Mouse (Mus musculus) hindbrain, postnatal 0 days (tissue): ENCODE results near the gene Tmem81. TPM values are rescaled to one million over a fixed set of nuclear protein-coding genes. Genes with fewer than 3 reads are reported as not detected.
"Not testable (repeated sequence)": the region's sequence is repeated elsewhere in the genome, so short reads cannot be mapped to it uniquely, and the experiment has no call there.

ENCODE experiments used
- ATAC-seq: fragments of 200-750 bp; cut with Nextera tagmentation; 2 replicates; pipeline ENCODE4 v1.8.0; 2017; ENCODE audit warnings: mild to moderate bottlenecking, moderate TSS enrichment, moderate library complexity
- DNase-seq: peaks from one replicate; pipeline ENCODE4 v3.0.0-alpha.2; 2015; ENCODE audit warnings: low spot score
- H3K27ac ChIP-seq: fragments of 300-500 bp; sonication (generic); 2 replicates; pipeline ENCODE4 v1.5.1; 2014; ENCODE audit warnings: mild to moderate bottlenecking
- H3K27me3 ChIP-seq: fragments of 300-500 bp; sonication (generic); 2 replicates; pipeline ENCODE4 v1.6.1; 2014; ENCODE audit warnings: low read length, mixed read lengths; ENCODE audit not compliant: insufficient read depth
- H3K36me3 ChIP-seq: fragments of 300-500 bp; sonication (generic); 2 replicates; pipeline ENCODE4 v1.6.1; 2014; ENCODE audit warnings: low read length, mixed read lengths; ENCODE audit not compliant: insufficient read depth
- H3K4me1 ChIP-seq: fragments of 300-500 bp; sonication (generic); 2 replicates; pipeline ENCODE4 v1.6.1; 2014; ENCODE audit warnings: antibody characterized with exemption, low read length, mixed read lengths; ENCODE audit not compliant: insufficient read depth
- H3K4me2 ChIP-seq: fragments of 300-500 bp; sonication (generic); 2 replicates; pipeline ENCODE4 v1.6.1; 2014; ENCODE audit warnings: low read depth, mild to moderate bottlenecking, low read length, moderate library complexity, mixed read lengths
- H3K4me3 ChIP-seq: fragments of 300-500 bp; sonication (generic); 2 replicates; pipeline ENCODE4 v1.5.1; 2014; ENCODE audit warnings: low read length
- H3K9ac ChIP-seq: fragments of 300-500 bp; sonication (generic); replicated peaks from 2 replicates; pipeline ENCODE4 v1.6.1; 2014; ENCODE audit warnings: mild to moderate bottlenecking, low read length, moderate library complexity, mixed read lengths
- H3K9me3 ChIP-seq: fragments of 300-500 bp; sonication (generic); 2 replicates; pipeline ENCODE4 v1.6.1; 2016; ENCODE audit warnings: low read length, mixed read lengths
- CTCF ChIP-seq: IDR thresholded peaks from 2 replicates; pipeline ENCODE4 v1.5.1; 2016; ENCODE audit warnings: antibody characterized with exemption, control low read depth, low read depth
- WGBS: fragments of 180-500 bp; shearing (Covaris S2); extraction: QIAGEN DNeasy Blood & Tissue Kit; methylation state at CpG from one replicate; pipeline ENCODE4 v1.1.7; 2014; 5-methylcytosine and 5-hydroxymethylcytosine counted together
- polyA plus RNA-seq: library from polyadenylated mRNA; unstranded; fragments of >200 nt; fragmentation: Nextera tagmentation; extraction: Ambion mirVana; gene quantifications from 2 replicates; pipeline ENCODE4 v1.2.1, GENCODE M21; 2015
- total RNA-seq: library from RNA; depleted of rRNA; stranded (reverse); fragments of >200 nt; gene quantifications from 2 replicates; pipeline ENCODE4 v1.2.3, GENCODE M21; 2014; rRNA removed

Gene Tmem81
- 2.8 and 3.0 TPM in 2 replicates for total RNA-seq
- polyA plus RNA-seq: 0.74 and 0.78 TPM in 2 replicates

DNA sequence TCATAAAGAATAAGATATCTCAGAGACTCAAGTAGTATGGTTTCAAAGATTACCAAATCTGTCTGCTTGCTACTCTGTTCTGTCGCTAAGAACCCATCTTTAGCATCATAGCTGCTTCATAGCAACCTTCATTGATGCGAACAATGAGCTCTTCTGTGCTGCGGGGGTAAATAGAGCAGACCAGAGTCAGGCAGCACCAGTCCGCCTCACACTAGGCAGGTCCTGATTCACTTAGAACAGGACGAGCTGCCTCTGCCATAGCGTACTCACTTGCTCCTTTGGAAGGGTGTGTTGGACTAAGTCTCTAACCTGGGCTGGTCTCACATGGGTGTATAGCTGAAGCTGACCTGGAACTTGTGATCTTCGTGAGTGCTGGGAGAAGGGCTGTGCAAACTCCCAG, at the start of gene Tmem81:
Gene Tmem81 (plus strand): TSS at position 173 of the 400 bp plus-strand sequence.
- 70% methylated on average over 7 of the region's 7 CpGs for WGBS

GRCm38 (mm10) chr1:132464651-132465050, 41.4 kb upstream of the Tmem81 start:
- no peaks in the 10 kb centered on the region for H3K4me1 ChIP-seq
- H3K4me2 ChIP-seq: no peak overlapping the region
- H3K27ac ChIP-seq: no peak overlapping the region
- WGBS: 82% methylated on average over 5 of the region's 5 CpGs
- no peak overlapping the region for H3K4me3 ChIP-seq
- H3K9ac ChIP-seq: no peak overlapping the region
- H3K27me3 ChIP-seq: no peaks in the 10 kb centered on the region
- peaks cover 25% of the 10 kb centered on the region for H3K36me3 ChIP-seq
- no peak for DNase-seq
- TF ChIP-seq CTCF: no peak
- ATAC-seq: no peak
- no peaks in the 10 kb centered on the region for H3K9me3 ChIP-seq

More for the DNA sequence above, at the start of gene Tmem81:
- no peak for TF ChIP-seq CTCF
- peaks cover 22% of the 10 kb centered on the region for H3K36me3 ChIP-seq
- H3K4me1 ChIP-seq: no peaks in the 10 kb centered on the region
- H3K27me3 ChIP-seq: no peaks in the 10 kb centered on the region
- no peak within 1 kb of the TSS for H3K4me2 ChIP-seq
- DNase-seq: no peak
- H3K9me3 ChIP-seq: no peaks in the 10 kb centered on the region
- ATAC-seq: peak; percentile 63
- no peak within 1 kb of the TSS for H3K9ac ChIP-seq
- no peak within 1 kb of the TSS for H3K4me3 ChIP-seq
- H3K27ac ChIP-seq: no peak within 1 kb of the TSS

GRCm38 (mm10) chr1:132468926-132469325, 37.1 kb upstream of the Tmem81 start:
- Histone ChIP-seq H3K27ac (no peak overlapping the region), H3K4me3 (no peak overlapping the region), H3K27me3 (no peaks in the 10 kb centered on the region), H3K36me3 (peaks cover 11% of the 10 kb centered on the region), H3K4me1 (no peaks in the 10 kb centered on the region), H3K4me2 (no peak overlapping the region), H3K9ac (no peak overlapping the region), H3K9me3 (no peaks in the 10 kb centered on the region)
- ATAC-seq (no peak), DNase-seq (no peak)
- no peak for TF ChIP-seq CTCF

DNA sequence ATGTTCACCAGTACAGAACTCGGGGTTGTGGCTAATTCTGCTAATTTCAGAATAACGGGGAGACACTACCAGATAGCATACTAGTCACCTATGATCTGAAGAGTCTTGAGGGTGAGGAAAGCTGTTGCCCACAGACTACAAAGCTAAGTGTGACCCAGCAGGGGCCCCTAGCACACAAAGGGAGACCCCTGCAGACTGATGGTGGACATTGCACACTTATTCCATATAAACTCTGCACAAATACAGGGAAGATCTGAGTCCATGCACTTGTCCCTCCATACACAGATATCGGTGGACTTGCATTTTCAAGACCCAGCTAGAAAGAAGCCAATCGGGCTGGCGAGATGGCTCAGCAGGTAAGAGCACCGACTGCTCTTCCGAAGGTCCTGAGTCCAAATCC, 36.5 kb upstream of the Tmem81 start:
- peak; percentile 33; the same call in 1 of the 2 replicates for TF ChIP-seq CTCF
- Histone ChIP-seq H3K27ac (no peak overlapping the region), H3K4me1 (no peaks in the 10 kb centered on the region), H3K4me2 (no peak overlapping the region), H3K9ac (no peak overlapping the region), H3K36me3 (peaks cover 5% of the 10 kb centered on the region), H3K9me3 (no peaks in the 10 kb centered on the region), H3K4me3 (no peak overlapping the region), H3K27me3 (no peaks in the 10 kb centered on the region)
- 93% methylated on average over 7 of the region's 7 CpGs for WGBS
- ATAC-seq: no peak
- no peak for DNase-seq

- not testable (repeated sequence) for H3K27ac ChIP-seq, H3K4me1 ChIP-seq, H3K9ac ChIP-seq, H3K9me3 ChIP-seq, H3K27me3 ChIP-seq, ATAC-seq, H3K4me2 ChIP-seq, H3K4me3 ChIP-seq, DNase-seq, H3K36me3 ChIP-seq
- whole genome bisulfite sequencing: 93% methylated on average over 1 of the region's 1 CpGs
Observed at GRCm38 (mm10) chr1:132470031-132470430, 36.0 kb upstream of the Tmem81 start.

- no peak for ATAC-seq
Observed at GRCm38 (mm10) chr1:132471032-132471431, 35.0 kb upstream of the Tmem81 start.

DNA sequence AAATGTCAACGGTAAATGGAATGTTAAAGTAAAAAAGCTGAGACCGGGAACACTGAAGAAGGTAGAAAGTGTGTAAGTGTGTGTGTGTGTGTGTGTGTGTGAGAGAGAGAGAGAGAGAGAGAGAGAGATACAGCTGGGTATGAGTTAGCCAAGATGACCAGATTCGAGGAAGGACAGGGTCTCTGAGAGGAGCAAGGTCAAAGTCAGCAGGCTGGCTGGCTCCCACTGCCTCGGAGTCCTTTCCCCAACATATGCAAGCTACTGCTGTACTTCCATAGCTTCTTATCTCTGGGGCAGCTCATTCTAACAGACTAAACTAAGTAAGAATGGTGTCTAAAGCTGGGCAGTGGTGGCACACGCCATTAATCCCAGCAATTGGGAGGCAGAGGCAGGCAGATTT, 34.5 kb upstream of the Tmem81 start:
- H3K27me3 ChIP-seq: no peaks in the 10 kb centered on the region
- no peaks in the 10 kb centered on the region for H3K9me3 ChIP-seq
- ATAC-seq: no peak
- no peak for DNase-seq
- TF ChIP-seq CTCF: no peak
- H3K4me2 ChIP-seq: no peak overlapping the region
- no peaks in the 10 kb centered on the region for H3K4me1 ChIP-seq
- no peak overlapping the region for H3K9ac ChIP-seq
- no peak overlapping the region for H3K4me3 ChIP-seq
- WGBS: 94% methylated on average over 5 of the region's 5 CpGs
- no peak overlapping the region for H3K27ac ChIP-seq
- 0 out of 2 replicates have a peak, but pooled peaks cover 4% of the 10 kb centered on the region for H3K36me3 ChIP-seq

More at GRCm38 (mm10) chr1:132471032-132471431, 35.0 kb upstream of the Tmem81 start:
- no peak overlapping the region for H3K9ac ChIP-seq
- no peak overlapping the region for H3K27ac ChIP-seq
- 0 out of 2 replicates have a peak, but pooled peaks cover 4% of the 10 kb centered on the region for H3K36me3 ChIP-seq
- WGBS: 88% methylated on average over 2 of the region's 2 CpGs
- no peak for DNase-seq
- no peaks in the 10 kb centered on the region for H3K9me3 ChIP-seq
- H3K4me2 ChIP-seq: no peak overlapping the region
- no peak for TF ChIP-seq CTCF
- no peaks in the 10 kb centered on the region for H3K4me1 ChIP-seq
- H3K27me3 ChIP-seq: no peaks in the 10 kb centered on the region
- no peak overlapping the region for H3K4me3 ChIP-seq
